Mouse (Mus musculus) midbrain, embryonic 15.5 days (tissue): ENCODE results near the gene Gkap1. TPM values are rescaled to one million over a fixed set of nuclear protein-coding genes. Genes with fewer than 3 reads are reported as not detected.

Source experiments
- ATAC-seq: fragments of 200-750 bp; cut with Nextera tagmentation; replicated peaks from 2 replicates; pipeline ENCODE4 v1.8.0; 2017; ENCODE audit warnings: moderate TSS enrichment
- H3K27ac ChIP-seq: fragments of 300-500 bp; sonication (generic); 2 replicates; pipeline ENCODE4 v1.5.1; 2015; ENCODE audit warnings: mild to moderate bottlenecking, inconsistent platforms
- H3K27me3 ChIP-seq: fragments of 300-500 bp; sonication (generic); replicated peaks from 2 replicates; pipeline ENCODE4 v1.6.1; 2015; ENCODE audit warnings: inconsistent platforms
- H3K36me3 ChIP-seq: fragments of 300-500 bp; sonication (generic); replicated peaks from 2 replicates; pipeline ENCODE4 v1.6.1; 2015; ENCODE audit warnings: inconsistent platforms
- H3K4me1 ChIP-seq: fragments of 300-500 bp; sonication (generic); 2 replicates; pipeline ENCODE4 v1.6.1; 2015; ENCODE audit warnings: inconsistent platforms
- H3K4me2 ChIP-seq: fragments of 300-500 bp; sonication (generic); 2 replicates; pipeline ENCODE4 v1.6.1; 2015; ENCODE audit warnings: inconsistent platforms, mild to moderate bottlenecking, moderate library complexity
- H3K4me3 ChIP-seq: fragments of 300-500 bp; sonication (generic); 2 replicates; pipeline ENCODE4 v1.5.1; 2015; ENCODE audit warnings: mild to moderate bottlenecking, inconsistent platforms
- H3K9ac ChIP-seq: fragments of 300-500 bp; sonication (generic); 2 replicates; pipeline ENCODE4 v1.6.1; 2015; ENCODE audit warnings: mild to moderate bottlenecking, inconsistent platforms
- H3K9me3 ChIP-seq: fragments of 300-500 bp; sonication (generic); 2 replicates; pipeline ENCODE4 v1.6.1; 2016; ENCODE audit warnings: inconsistent platforms
- WGBS: fragments of 180-500 bp; shearing (Covaris S2); methylation state at CpG from one replicate; pipeline ENCODE4 v1.1.7; 2015; ENCODE audit warnings: mixed read lengths; 5-methylcytosine and 5-hydroxymethylcytosine counted together
- polyA plus RNA-seq: library from polyadenylated mRNA; unstranded; fragments of >200 nt; fragmentation: Nextera tagmentation; extraction: Ambion mirVana; gene quantifications from 2 replicates; pipeline ENCODE4 v1.2.1, GENCODE M21; 2015

The Gkap1 gene
- polyA plus RNA-seq, 1 experiment from 2014 or later, result 32.6 TPM

DNA sequence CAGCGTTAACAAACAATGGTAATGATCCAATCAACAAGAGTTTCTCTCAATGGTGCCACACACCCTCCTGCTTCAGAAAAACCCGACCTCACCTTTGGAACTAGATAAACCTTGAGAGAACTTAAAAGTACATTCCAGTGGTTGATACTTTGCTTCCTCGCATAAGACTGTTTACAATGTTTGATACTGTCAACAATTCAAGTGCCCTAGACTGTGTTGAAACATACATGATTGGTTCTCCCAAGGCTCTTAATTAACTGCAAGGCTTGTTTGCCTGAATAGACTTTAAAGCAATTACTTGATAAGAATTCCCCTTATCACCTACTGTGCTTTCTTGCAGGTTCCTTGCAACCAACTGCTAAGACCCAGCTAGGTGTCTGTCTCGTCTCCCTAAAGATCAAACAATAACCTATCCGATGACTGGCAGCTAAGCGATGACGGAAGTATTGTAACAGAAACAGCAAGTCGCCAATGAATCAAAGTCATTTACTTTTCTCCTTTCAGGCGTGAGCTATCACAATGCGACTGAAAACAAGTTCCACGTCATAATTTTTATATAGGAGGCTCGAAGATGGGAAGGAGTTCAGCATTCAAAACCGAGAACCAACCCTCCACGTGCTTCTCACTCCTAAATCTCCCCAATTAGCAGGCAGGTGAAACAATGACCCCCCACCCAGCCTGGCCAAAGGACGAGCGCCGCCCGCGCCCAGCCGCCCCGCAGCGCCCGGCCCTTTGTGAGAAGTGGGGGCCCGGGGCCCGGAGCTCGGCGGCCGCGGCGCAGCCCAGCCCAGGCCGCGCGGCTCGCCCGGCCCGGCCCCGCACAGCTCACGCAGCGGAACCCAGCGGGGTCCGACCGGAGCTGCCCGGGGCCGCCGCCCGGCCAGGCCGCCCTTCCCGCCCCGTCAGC lies 60.9 kb downstream of the Gkap1 start:
- H3K9me3 ChIP-seq, result no peaks in the 10 kb centered on the region
- peak overlapping the region; percentile 66 for H3K4me2 ChIP-seq
- 2% methylated on average over 48 of the region's 49 CpGs for WGBS
- peak overlapping the region; percentile 92 for H3K27ac ChIP-seq
- H3K27me3 ChIP-seq, result no peaks in the 10 kb centered on the region
- H3K4me3 ChIP-seq, result peak overlapping the region; percentile 76
- H3K9ac ChIP-seq, result peak overlapping the region; percentile 78
- peak; percentile 81 for ATAC-seq
- H3K36me3 ChIP-seq, result no peaks in the 10 kb centered on the region
- peaks cover 42% of the 10 kb centered on the region for H3K4me1 ChIP-seq

- WGBS, result 68% methylated on average over 8 of the region's 8 CpGs
- Histone ChIP-seq H3K9ac (peak overlapping the region; percentile 17; the same call in 1 of the 2 replicates), H3K4me1 (peaks cover 42% of the 10 kb centered on the region), H3K9me3 (no peaks in the 10 kb centered on the region), H3K36me3 (no peaks in the 10 kb centered on the region), H3K4me2 (peak overlapping the region; percentile 66), H3K27me3 (no peaks in the 10 kb centered on the region), H3K27ac (no peak overlapping the region), H3K4me3 (peak overlapping the region; percentile 76)
- no peak for ATAC-seq
Measured at GRCm38 (mm10) chr13:58213801-58214200, 61.7 kb downstream of the Gkap1 start.

- WGBS, result 77% methylated on average over 2 of the region's 2 CpGs
- Histone ChIP-seq H3K4me1 (peaks cover 42% of the 10 kb centered on the region), H3K4me2 (no peak overlapping the region), H3K4me3 (no peak overlapping the region), H3K27me3 (no peaks in the 10 kb centered on the region), H3K9ac (no peak overlapping the region), H3K9me3 (no peaks in the 10 kb centered on the region), H3K27ac (no peak overlapping the region), H3K36me3 (no peaks in the 10 kb centered on the region)
- no peak for ATAC-seq
Measured at GRCm38 (mm10) chr13:58212530-58212929, 63.0 kb downstream of the Gkap1 start.

GRCm38 (mm10) chr13:58210441-58210840 lies 65.1 kb downstream of the Gkap1 start:
- ATAC-seq, result no peak
- Histone ChIP-seq H3K9ac (no peak overlapping the region), H3K27me3 (no peaks in the 10 kb centered on the region), H3K4me1 (peaks cover 34% of the 10 kb centered on the region), H3K27ac (no peak overlapping the region), H3K36me3 (no peaks in the 10 kb centered on the region), H3K4me3 (no peak overlapping the region), H3K4me2 (no peak overlapping the region), H3K9me3 (no peaks in the 10 kb centered on the region)
- 87% methylated on average over 5 of the region's 5 CpGs for WGBS

DNA sequence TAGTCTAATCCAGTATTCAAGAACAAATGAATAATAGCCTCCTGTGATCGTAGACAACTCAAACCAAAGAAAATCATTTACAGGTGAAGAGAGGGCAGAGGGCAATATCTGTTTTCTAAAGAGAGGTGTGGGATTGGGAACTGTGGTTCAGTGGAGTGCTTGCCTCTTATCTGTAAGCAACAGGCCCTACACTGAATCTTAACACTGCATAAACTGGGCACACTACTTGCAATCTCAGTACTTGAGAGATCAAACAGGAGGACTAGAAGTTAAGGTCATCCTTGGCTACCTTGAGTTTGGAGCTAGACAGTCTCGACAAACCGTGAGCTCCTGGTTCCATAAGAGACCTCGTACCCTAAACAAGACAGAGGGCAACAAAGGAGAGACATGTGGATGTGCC lies 69.4 kb downstream of the Gkap1 start:
- no peak overlapping the region for H3K27ac ChIP-seq
- H3K9ac ChIP-seq, result no peak overlapping the region
- H3K9me3 ChIP-seq, result no peaks in the 10 kb centered on the region
- WGBS, result 88% methylated on average over 4 of the region's 4 CpGs
- no peak for ATAC-seq
- no peak overlapping the region for H3K4me3 ChIP-seq
- no peaks in the 10 kb centered on the region for H3K36me3 ChIP-seq
- H3K4me2 ChIP-seq, result no peak overlapping the region
- peaks cover 8% of the 10 kb centered on the region; the same call in 1 of the 2 replicates for H3K4me1 ChIP-seq
- no peaks in the 10 kb centered on the region for H3K27me3 ChIP-seq

- 76% methylated on average over 4 of the region's 4 CpGs for WGBS
- H3K9ac ChIP-seq, result no peak overlapping the region
- no peak for ATAC-seq
- H3K4me2 ChIP-seq, result no peak overlapping the region
- H3K27me3 ChIP-seq, result no peaks in the 10 kb centered on the region
- no peaks in the 10 kb centered on the region for H3K36me3 ChIP-seq
- no peaks in the 10 kb centered on the region for H3K4me1 ChIP-seq
- H3K27ac ChIP-seq, result no peak overlapping the region
- no peak overlapping the region for H3K4me3 ChIP-seq
- H3K9me3 ChIP-seq, result no peaks in the 10 kb centered on the region
Measured at GRCm38 (mm10) chr13:58204986-58205385, 70.5 kb downstream of the Gkap1 start.

GRCm38 (mm10) chr13:58204202-58204601 lies 71.3 kb downstream of the Gkap1 start:
- H3K4me1 ChIP-seq, result no peaks in the 10 kb centered on the region

GRCm38 (mm10) chr13:58202903-58203302 lies 72.6 kb downstream of the Gkap1 start:
- ATAC-seq, result no peak
- 100% methylated on average over 1 of the region's 1 CpGs for WGBS
- no peak overlapping the region for H3K9ac ChIP-seq
- no peaks in the 10 kb centered on the region for H3K27me3 ChIP-seq
- H3K4me1 ChIP-seq, result no peaks in the 10 kb centered on the region
- no peak overlapping the region for H3K4me2 ChIP-seq
- H3K4me3 ChIP-seq, result no peak overlapping the region
- H3K36me3 ChIP-seq, result no peaks in the 10 kb centered on the region
- no peaks in the 10 kb centered on the region for H3K9me3 ChIP-seq
- H3K27ac ChIP-seq, result no peak overlapping the region

More at GRCm38 (mm10) chr13:58204202-58204601, 71.3 kb downstream of the Gkap1 start:
- H3K9me3 ChIP-seq, result no peaks in the 10 kb centered on the region
- no peaks in the 10 kb centered on the region for H3K27me3 ChIP-seq
- no peak overlapping the region for H3K27ac ChIP-seq
- no peak overlapping the region for H3K9ac ChIP-seq
- H3K36me3 ChIP-seq, result no peaks in the 10 kb centered on the region
- no peak for ATAC-seq
- 94% methylated on average over 3 of the region's 3 CpGs for WGBS
- H3K4me2 ChIP-seq, result no peak overlapping the region
- no peak overlapping the region for H3K4me3 ChIP-seq

GRCm38 (mm10) chr13:58201908-58202307 lies 73.6 kb downstream of the Gkap1 start:
- no peak overlapping the region for H3K4me3 ChIP-seq
- H3K9me3 ChIP-seq, result no peaks in the 10 kb centered on the region; the same call in 1 of the 2 replicates
- no peaks in the 10 kb centered on the region for H3K27me3 ChIP-seq
- H3K27ac ChIP-seq, result no peak overlapping the region
- WGBS, result 94% methylated on average over 3 of the region's 3 CpGs
- ATAC-seq, result no peak
- H3K36me3 ChIP-seq, result peaks cover 5% of the 10 kb centered on the region; the same call in 1 of the 2 replicates
- H3K4me2 ChIP-seq, result no peak overlapping the region
- H3K4me1 ChIP-seq, result no peaks in the 10 kb centered on the region
- H3K9ac ChIP-seq, result no peak overlapping the region

DNA sequence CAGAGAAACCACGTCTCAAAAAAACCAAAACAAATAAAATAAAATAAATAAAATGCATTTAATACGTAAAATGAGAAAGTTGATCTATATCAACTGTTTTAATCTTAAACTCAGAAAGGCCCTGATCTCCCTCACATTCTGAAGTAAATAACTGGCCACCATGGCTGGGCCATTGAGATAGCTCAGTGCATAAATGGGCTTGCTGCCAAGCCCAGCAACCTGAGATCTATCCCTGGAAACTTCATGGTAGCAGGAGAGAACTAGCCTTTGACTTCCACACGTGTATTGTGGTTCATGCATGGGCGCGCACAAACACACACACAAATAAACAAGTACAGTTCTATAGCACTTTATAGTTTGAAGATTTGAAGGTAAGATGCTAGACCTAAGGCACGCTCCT lies 74.2 kb downstream of the Gkap1 start:
- H3K27ac ChIP-seq, result no peak overlapping the region
- WGBS, result 93% methylated on average over 6 of the region's 6 CpGs

GRCm38 (mm10) chr13:58197981-58198640 lies 77.4 kb downstream of the Gkap1 start:
- Histone ChIP-seq H3K36me3 (peaks cover 10% of the 10 kb centered on the region), H3K4me3 (no peak overlapping the region), H3K27me3 (no peaks in the 10 kb centered on the region), H3K4me2 (no peak overlapping the region), H3K4me1 (no peaks in the 10 kb centered on the region), H3K9ac (no peak overlapping the region), H3K27ac (no peak overlapping the region), H3K9me3 (no peaks in the 10 kb centered on the region; the same call in 1 of the 2 replicates)
- WGBS, result 93% methylated on average over 7 of the region's 7 CpGs
- no peak for ATAC-seq

More for the DNA sequence above, 74.2 kb downstream of the Gkap1 start:
- Histone ChIP-seq H3K9ac (no peak overlapping the region), H3K9me3 (no peaks in the 10 kb centered on the region; the same call in 1 of the 2 replicates), H3K4me3 (no peak overlapping the region), H3K27me3 (no peaks in the 10 kb centered on the region), H3K4me1 (no peaks in the 10 kb centered on the region), H3K4me2 (no peak overlapping the region), H3K36me3 (peaks cover 6% of the 10 kb centered on the region)
- no peak for ATAC-seq

DNA sequence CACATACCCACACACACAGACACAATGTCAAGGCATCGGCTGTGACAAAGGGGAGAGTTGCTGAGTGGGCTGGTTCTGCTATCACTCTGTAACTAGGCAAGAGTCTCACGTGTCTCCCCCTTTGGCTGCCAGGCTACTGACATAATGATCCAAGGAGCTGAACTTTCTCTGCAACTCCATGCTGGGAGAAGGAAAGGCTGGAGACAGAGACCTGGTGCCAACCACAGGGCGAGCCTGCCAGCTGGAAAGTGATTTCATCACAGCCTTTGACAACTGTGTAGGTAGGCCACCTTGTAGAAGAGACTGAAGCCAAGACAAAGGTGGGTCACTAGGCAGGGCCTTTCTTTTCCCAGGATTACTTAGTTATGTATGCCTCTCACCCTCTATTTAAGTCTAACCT lies 78.3 kb downstream of the Gkap1 start:
- H3K4me1 ChIP-seq, result no peaks in the 10 kb centered on the region
- H3K9ac ChIP-seq, result no peak overlapping the region
- H3K36me3 ChIP-seq, result peaks cover 11% of the 10 kb centered on the region
- no peak overlapping the region for H3K4me3 ChIP-seq
- no peaks in the 10 kb centered on the region; the same call in 1 of the 2 replicates for H3K9me3 ChIP-seq
- H3K4me2 ChIP-seq, result no peak overlapping the region
- no peak overlapping the region for H3K27ac ChIP-seq
- no peak for ATAC-seq
- no peaks in the 10 kb centered on the region for H3K27me3 ChIP-seq
- 90% methylated on average over 3 of the region's 3 CpGs for WGBS
